Mouse (Mus musculus): ENCODE results near the gene Lcn5.

DNA sequence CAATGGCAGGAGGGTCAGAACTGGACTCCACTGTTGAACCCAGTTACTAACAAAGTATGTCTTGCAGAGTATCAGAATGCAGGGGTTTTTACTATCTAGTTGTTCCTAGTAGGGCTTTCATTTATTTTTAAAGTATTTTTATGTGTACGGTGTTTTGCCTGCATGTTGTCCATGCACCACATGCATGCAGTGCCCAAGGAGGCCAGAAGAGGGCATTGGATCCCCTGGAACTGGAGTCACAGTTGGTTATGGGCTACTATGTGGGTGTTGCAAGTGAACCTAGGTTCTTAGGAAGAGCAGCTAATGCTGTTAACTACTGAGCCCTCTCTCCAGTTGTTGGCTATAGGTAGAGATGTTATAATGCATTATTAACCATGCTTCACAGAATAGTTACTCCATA lies 5.8 kb downstream of the Lcn5 start:
- no peak for TF ChIP-seq USF1 (IDR thresholded peaks at IDR 0.05; ENCODE audit: low read depth, low read length)
- no peak for TF ChIP-seq TAL1 (IDR thresholded peaks at IDR 0.05; ENCODE audit: low read length)
- no peak for TF ChIP-seq RCOR1 (IDR thresholded peaks at IDR 0.05; ENCODE audit: low read depth, low read length)
- TF ChIP-seq HCFC1 (IDR thresholded peaks at IDR 0.05; ENCODE audit: low read depth, low read length): no peak
- TF ChIP-seq RAD21 (IDR thresholded peaks at IDR 0.05; ENCODE audit: low read depth, low read length): peak; percentile 47
- no peak for TF ChIP-seq POLR2A (IDR thresholded peaks at IDR 0.05; ENCODE audit: control insufficient read depth in 1 of 2, insufficient read depth in 1 of 2, low read depth in 1 of 2, low read length in 2 of 2, poor library complexity in 1 of 2)
- TF ChIP-seq MAFK (IDR thresholded peaks at IDR 0.05; ENCODE audit: borderline replicate concordance, low read depth, low read length): no peak

Measured in MEL (cell line).